Mouse (Mus musculus): ENCODE measurements around the gene Pdcd1.
"Not testable (repeated sequence)": the region's sequence is repeated elsewhere in the genome, so short reads cannot be mapped to it uniquely, and the experiment has no call there.

The Pdcd1 gene

GRCm38 (mm10) chr1:94028741-94029140 lies 23.6 kb downstream of the Pdcd1 start:
- DNase-seq (ENCODE audit: low read depth, low spot score), result no peak

- no peak for DNase-seq (ENCODE audit: low read depth, low spot score)
These were observed 24.7 kb downstream of the Pdcd1 start for GRCm38 (mm10) chr1:94027506-94028108.

- DNase-seq (ENCODE audit: low read depth, low spot score), result no peak
These were observed 32.2 kb downstream of the Pdcd1 start, which contains the start of gene Neu4 for GRCm38 (mm10) chr1:94020151-94020550. TSS of gene Neu4 (plus strand) at chr1:94020451.

- no peak for DNase-seq (ENCODE audit: low read depth, low spot score)
These were observed 40.7 kb downstream of the Pdcd1 start for GRCm38 (mm10) chr1:94011643-94012042.

- DNase-seq (ENCODE audit: low read depth, low spot score), result not testable (repeated sequence)
These were observed 43.5 kb downstream of the Pdcd1 start for GRCm38 (mm10) chr1:94008826-94009225.

GRCm38 (mm10) chr1:94005954-94006506 lies 46.3 kb downstream of the Pdcd1 start:
- DNase-seq (ENCODE audit: low read depth, low spot score), result not testable (repeated sequence)

GRCm38 (mm10) chr1:94001023-94001422 lies 51.3 kb downstream of the Pdcd1 start:
- no peak for DNase-seq (ENCODE audit: low read depth, low spot score)

- not testable (repeated sequence) for DNase-seq (ENCODE audit: low read depth, low spot score)
These were observed 60.9 kb downstream of the Pdcd1 start for GRCm38 (mm10) chr1:93991491-93991890.

GRCm38 (mm10) chr1:93991068-93991467 lies 61.3 kb downstream of the Pdcd1 start:
- not testable (repeated sequence) for DNase-seq (ENCODE audit: low read depth, low spot score)

- DNase-seq (ENCODE audit: low read depth, low spot score), result not testable (repeated sequence)
These were observed 62.1 kb downstream of the Pdcd1 start, which contains the start of gene Gal3st2c for GRCm38 (mm10) chr1:93990209-93990608. TSS of gene Gal3st2c (plus strand) at chr1:93990509.

GRCm38 (mm10) chr1:93988786-93989185 lies 63.6 kb downstream of the Pdcd1 start:
- no peak for DNase-seq (ENCODE audit: low read depth, low spot score)

All from WW6 (cell line).